Mouse (Mus musculus) limb, embryonic 14.5 days (tissue): ENCODE measurements around the gene Sft2d1. TPM values are rescaled to one million over a fixed set of nuclear protein-coding genes. Genes with fewer than 3 reads are reported as not detected.
A peak's percentile ranks its signal among the peaks of the same experiment; 100 is the strongest.

Source experiments
- ATAC-seq: fragments of 200-750 bp; cut with Nextera tagmentation; 2 replicates; pipeline ENCODE4 v1.8.0; 2017; ENCODE audit warnings: low read depth, moderate number of reproducible peaks, moderate TSS enrichment; ENCODE audit not compliant: low FRiP score
- DNase-seq: peaks from one replicate; pipeline ENCODE4 v3.0.0-alpha.2; 2015; ENCODE audit warnings: low spot score
- H3K27ac ChIP-seq: fragments of 300-500 bp; sonication (generic); replicated peaks from 2 replicates; pipeline ENCODE4 v1.5.1; 2014; ENCODE audit warnings: low read depth, mild to moderate bottlenecking, low read length, moderate library complexity, mixed read lengths
- H3K27me3 ChIP-seq: fragments of 300-500 bp; sonication (generic); 2 replicates; pipeline ENCODE4 v1.6.1; 2014; ENCODE audit warnings: low read length, mixed read lengths; ENCODE audit not compliant: control insufficient read depth, insufficient read depth
- H3K36me3 ChIP-seq: fragments of 300-500 bp; sonication (generic); 2 replicates; pipeline ENCODE4 v1.6.1; 2014; ENCODE audit warnings: mild to moderate bottlenecking, low read length, moderate library complexity, mixed read lengths; ENCODE audit not compliant: control insufficient read depth, insufficient read depth
- H3K4me1 ChIP-seq: fragments of 300-500 bp; sonication (generic); 2 replicates; pipeline ENCODE4 v1.6.1; 2014; ENCODE audit warnings: antibody characterized with exemption, low read length, mixed read lengths; ENCODE audit not compliant: control insufficient read depth, insufficient read depth
- H3K4me2 ChIP-seq: fragments of 300-500 bp; sonication (generic); replicated peaks from 2 replicates; pipeline ENCODE4 v1.6.1; 2014; ENCODE audit warnings: low read depth, mild to moderate bottlenecking, low read length, moderate library complexity; ENCODE audit not compliant: severe bottlenecking
- H3K4me3 ChIP-seq: fragments of 300-500 bp; sonication (generic); replicated peaks from 2 replicates; pipeline ENCODE4 v1.5.1; 2014; ENCODE audit warnings: low read length
- H3K9ac ChIP-seq: fragments of 300-500 bp; sonication (generic); 2 replicates; pipeline ENCODE4 v1.6.1; 2014; ENCODE audit warnings: mild to moderate bottlenecking, low read depth, low read length, moderate library complexity; ENCODE audit not compliant: severe bottlenecking
- H3K9me3 ChIP-seq: fragments of 300-500 bp; sonication (generic); 2 replicates; pipeline ENCODE4 v1.6.1; 2016; ENCODE audit warnings: low read length; ENCODE audit not compliant: control insufficient read depth
- POLR2A ChIP-seq: fragments of 200-500 bp; IDR thresholded peaks from 2 replicates; pipeline ENCODE4 v1.8.0; 2012; ENCODE audit warnings: inconsistent platforms, mild to moderate bottlenecking, moderate library complexity, borderline replicate concordance; ENCODE audit not compliant: insufficient read depth, insufficient read length; ENCODE audit errors: extremely low read depth
- WGBS: fragments of 180-500 bp; shearing (Covaris S2); extraction: QIAGEN DNeasy Blood & Tissue Kit; methylation state at CpG from one replicate; pipeline ENCODE4 v1.1.7; 2014; 5-methylcytosine and 5-hydroxymethylcytosine counted together
- polyA plus RNA-seq, 2 experiments: library from polyadenylated mRNA; depleted of rRNA in 1 of 2; stranded (reverse) in 1 of 2; unstranded in 1 of 2; fragments of >200 nt; fragmentation: Nextera tagmentation in 1 of 2; extraction: Ambion mirVana in 1 of 2; gene quantifications; 2 replicates each; pipeline versions ENCODE4 v1.2.1 to v1.2.3; 2012 to 2014

Sft2d1 gene
- polyA plus RNA-seq, 2 experiments, result 70.1 to 103 TPM

DNA sequence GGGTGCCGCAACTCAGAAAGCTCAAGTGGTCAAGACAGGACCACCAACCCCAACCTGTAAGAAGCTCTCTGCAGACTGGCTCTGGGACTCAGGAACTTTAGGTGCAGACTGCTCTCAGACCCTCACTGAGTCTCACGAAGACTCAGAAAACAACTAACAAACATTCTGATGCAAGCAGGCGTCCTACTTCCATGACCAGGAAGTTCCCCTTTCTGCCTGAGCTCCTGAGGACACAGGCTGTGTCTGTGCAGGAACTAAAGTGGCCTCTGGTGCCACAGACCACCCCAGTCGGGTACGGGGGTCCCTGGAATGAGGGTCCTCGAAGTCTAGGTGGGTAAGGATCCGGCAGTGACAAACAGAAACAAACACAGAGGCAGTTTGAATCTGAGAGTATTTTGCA is 34.2 kb upstream of the Sft2d1 start:
- Histone ChIP-seq H3K9ac (no peak overlapping the region), H3K4me2 (no peak overlapping the region), H3K36me3 (no peaks in the 10 kb centered on the region), H3K9me3 (no peaks in the 10 kb centered on the region), H3K27ac (no peak overlapping the region), H3K4me3 (no peak overlapping the region), H3K27me3 (no peaks in the 10 kb centered on the region), H3K4me1 (no peaks in the 10 kb centered on the region)
- 68% methylated on average over 7 of the region's 7 CpGs for WGBS
- no peak for TF ChIP-seq POLR2A
- DNase-seq (no peak), ATAC-seq (no peak)

- H3K27me3 ChIP-seq, result no peaks in the 10 kb centered on the region
- 94% methylated on average over 3 of the region's 3 CpGs for WGBS
- no peak overlapping the region for H3K4me2 ChIP-seq
- H3K9me3 ChIP-seq, result no peaks in the 10 kb centered on the region
- no peak overlapping the region for H3K4me3 ChIP-seq
- DNase-seq, result no peak
- no peak for TF ChIP-seq POLR2A
- no peak overlapping the region for H3K9ac ChIP-seq
- no peak for ATAC-seq
- H3K4me1 ChIP-seq, result no peaks in the 10 kb centered on the region
- H3K27ac ChIP-seq, result no peak overlapping the region
- no peaks in the 10 kb centered on the region for H3K36me3 ChIP-seq
Observed at GRCm38 (mm10) chr17:8277266-8277665, 33.6 kb upstream of the Sft2d1 start.

DNA sequence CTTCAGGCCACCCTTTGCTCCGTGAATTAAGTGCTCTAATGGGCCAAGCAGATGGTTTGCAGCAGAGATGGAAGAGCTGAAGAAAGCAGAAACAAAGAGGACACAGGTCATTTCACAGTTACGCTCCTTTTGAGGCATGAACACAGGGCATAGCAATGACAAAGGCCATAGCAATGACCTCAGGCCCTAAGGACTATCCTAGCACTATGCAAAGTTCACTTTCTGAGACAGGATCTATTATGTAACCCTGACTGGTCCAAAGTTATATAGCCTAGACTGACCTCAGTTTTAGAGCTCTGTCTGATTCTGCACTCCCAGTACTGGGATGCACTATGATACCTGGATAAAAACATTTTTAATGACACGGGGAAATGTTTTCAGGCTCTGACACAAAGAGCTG is 32.5 kb upstream of the Sft2d1 start:
- no peaks in the 10 kb centered on the region for H3K27me3 ChIP-seq
- peaks cover 4% of the 10 kb centered on the region; the same call in 1 of the 2 replicates for H3K4me1 ChIP-seq
- no peak overlapping the region for H3K4me3 ChIP-seq
- no peaks in the 10 kb centered on the region for H3K9me3 ChIP-seq
- no peak overlapping the region for H3K27ac ChIP-seq
- TF ChIP-seq POLR2A, result no peak
- DNase-seq, result no peak
- no peak for ATAC-seq
- H3K4me2 ChIP-seq, result no peak overlapping the region
- H3K9ac ChIP-seq, result no peak overlapping the region
- 69% methylated on average over 3 of the region's 3 CpGs for WGBS
- H3K36me3 ChIP-seq, result no peaks in the 10 kb centered on the region

- H3K4me2 ChIP-seq, result peak within 1 kb of the TSS; percentile 100
- under 1% methylated on average over 34 of the region's 35 CpGs for WGBS
- ATAC-seq (peak; percentile 71), DNase-seq (peak; percentile 61)
- 0 out of 2 replicates have a peak, but pooled peaks cover 4% of the 10 kb centered on the region for H3K36me3 ChIP-seq
- peak within 1 kb of the TSS; percentile 89 for H3K27ac ChIP-seq
- no peaks in the 10 kb centered on the region for H3K9me3 ChIP-seq
- peak within 1 kb of the TSS; percentile 75 for H3K9ac ChIP-seq
- H3K4me3 ChIP-seq, result peak within 1 kb of the TSS; percentile 87
- TF ChIP-seq POLR2A, result 0 out of 2 replicates have a peak, but pooled peaks have one; percentile 22
- peaks cover 13% of the 10 kb centered on the region; the same call in 1 of the 2 replicates for H3K4me1 ChIP-seq
- no peaks in the 10 kb centered on the region; the same call in 1 of the 2 replicates for H3K27me3 ChIP-seq
Observed at GRCm38 (mm10) chr17:8282821-8283525, 27.9 kb upstream of the Sft2d1 start, which contains the start of gene Mpc1. Gene Mpc1 (plus strand): TSS chr17:8282904.

- Histone ChIP-seq H3K36me3 (0 out of 2 replicates have a peak, but pooled peaks cover 4% of the 10 kb centered on the region), H3K27me3 (no peaks in the 10 kb centered on the region; the same call in 1 of the 2 replicates), H3K9me3 (no peaks in the 10 kb centered on the region), H3K9ac (peak overlapping the region; percentile 75), H3K4me1 (peaks cover 13% of the 10 kb centered on the region; the same call in 1 of the 2 replicates), H3K4me2 (peak overlapping the region; percentile 100), H3K27ac (peak overlapping the region; percentile 89), H3K4me3 (peak overlapping the region; percentile 87)
- peak; percentile 77; the same call in 1 of the 2 replicates for TF ChIP-seq POLR2A
- ATAC-seq (peak; percentile 99), DNase-seq (peak; percentile 94)
- WGBS, result under 1% methylated on average over 74 of the region's 77 CpGs
Observed at GRCm38 (mm10) chr17:8283526-8284253, 27.2 kb upstream of the Sft2d1 start.
